Mouse (Mus musculus) neutrophil, adult 83 days (primary cell): ENCODE data around the gene Cep97. TPM values are rescaled to one million over a fixed set of nuclear protein-coding genes. Genes with fewer than 3 reads are reported as not detected.

ENCODE experiments used
- total RNA-seq, 2 experiments: library from RNA; stranded (reverse); gene quantifications; one replicate each; pipeline ENCODE4 v1.2.4; 2023

The Cep97 gene
- total RNA-seq = 1 to 10 TPM; 3.3 to 3.8 TPM

GRCm38 (mm10) chr16:55934453-55935037 is at the start of gene Cep97:
TSS of gene Cep97 (minus strand) at chr16:55934855.

GRCm38 (mm10) chr16:55973431-55974255 is 39.0 kb upstream of the Cep97 start, which contains the start of gene Zbtb11:
TSS of gene Zbtb11 (plus strand) at chr16:55973883.

GRCm38 (mm10) chr16:55966212-55966871 is 31.7 kb upstream of the Cep97 start, which contains the start of gene Rpl24:
TSS of gene Rpl24 (plus strand) at chr16:55966275.

DNA sequence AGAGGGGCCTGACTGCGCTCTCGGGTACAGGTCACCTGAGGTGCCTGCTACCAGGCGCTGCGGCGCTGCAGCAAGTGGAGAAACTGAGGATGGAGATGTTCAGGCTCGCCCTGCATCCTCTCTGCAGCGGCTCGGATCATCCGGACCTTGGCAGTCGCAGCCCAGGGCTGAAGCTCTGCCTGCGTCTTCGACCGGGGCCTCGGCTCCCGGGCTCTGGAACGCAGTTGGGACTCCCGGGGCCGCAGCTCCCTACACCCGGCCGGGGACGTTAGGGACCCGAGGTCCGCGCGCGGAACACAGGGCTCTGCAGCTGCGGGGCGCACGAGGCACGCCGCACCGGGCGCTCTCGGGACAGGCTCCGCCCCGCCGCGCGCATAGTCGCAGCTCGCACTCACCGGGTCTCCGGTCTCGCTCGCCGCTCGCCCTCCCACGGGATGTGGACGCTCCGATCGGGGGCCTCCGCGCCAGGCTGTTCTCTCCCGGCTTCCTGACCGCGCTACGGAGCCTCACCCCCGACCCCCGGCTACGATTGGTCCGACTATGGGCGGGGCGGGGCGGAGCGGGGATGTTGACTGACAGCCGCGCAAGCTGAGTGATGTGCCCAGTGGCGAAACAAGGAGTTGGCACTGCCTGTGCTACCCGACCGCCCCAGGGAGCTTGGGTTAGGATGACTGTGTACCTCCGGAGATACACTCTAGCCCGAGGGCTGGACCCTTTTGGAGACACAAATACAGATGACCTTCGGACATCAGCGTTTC is 39.6 kb downstream of the Cep97 start, which contains the start of gene Nxpe3:
Nxpe3 (minus strand) TSS at position 393 of the 758 bp plus-strand sequence.

Other genes with a start within 250 kb of the Cep97 start
- 100 to 1,000 TPM; 358 to 374 TPM for gene Nfkbiz, start 96.0 kb downstream of the Cep97 start, total RNA-seq
- gene Nxpe3, start 39.6 kb downstream of the Cep97 start, total RNA-seq = 1 to 10 TPM; 3.2 to 3.3 TPM
- 100 to 1,000 TPM; 373 to 414 TPM for gene Rpl24, start 31.4 kb upstream of the Cep97 start, total RNA-seq
- 10 to 100 TPM; 23.6 to 27.3 TPM for gene Zbtb11, start 39.0 kb upstream of the Cep97 start, total RNA-seq
- gene Pcnp, start 94.9 kb upstream of the Cep97 start, total RNA-seq = 10 to 100 TPM; 64.3 to 68.8 TPM
- 1 to 10 TPM; 4.5 to 5.8 TPM for gene Trmt10c, start 103.0 kb upstream of the Cep97 start, total RNA-seq
- gene Senp7, start 113.5 kb upstream of the Cep97 start, total RNA-seq = 10 to 100 TPM; 46.9 to 49.1 TPM